Mouse (Mus musculus) liver (tissue): ENCODE measurements around the gene Scrg1.

Experiments used
- DNase-seq: peaks from one replicate; pipeline ENCODE4 v3.0.0-alpha.2; 2020; ENCODE audit warnings: mixed read lengths

Scrg1 gene

DNA sequence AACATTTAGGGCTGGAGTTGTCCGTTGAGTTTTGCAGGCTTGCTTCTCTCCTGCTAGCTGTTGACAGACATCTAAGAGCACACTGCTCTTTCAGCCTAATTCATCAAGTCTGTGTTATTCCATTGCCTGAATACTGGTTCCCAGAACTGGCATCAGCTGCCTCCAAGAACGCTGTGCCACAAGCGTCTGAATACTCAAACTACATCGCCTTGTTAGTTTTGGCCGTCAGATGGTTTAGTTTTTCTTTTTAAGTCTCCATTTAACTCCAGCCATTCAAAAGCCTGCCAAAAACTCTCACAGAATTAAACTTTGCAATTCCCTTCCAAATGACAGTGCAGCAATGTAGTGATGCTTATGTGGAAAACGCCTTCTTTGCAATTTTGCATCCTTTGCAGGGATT lies 1.4 kb downstream of the Scrg1 start:
- DNase-seq: no peak

DNA sequence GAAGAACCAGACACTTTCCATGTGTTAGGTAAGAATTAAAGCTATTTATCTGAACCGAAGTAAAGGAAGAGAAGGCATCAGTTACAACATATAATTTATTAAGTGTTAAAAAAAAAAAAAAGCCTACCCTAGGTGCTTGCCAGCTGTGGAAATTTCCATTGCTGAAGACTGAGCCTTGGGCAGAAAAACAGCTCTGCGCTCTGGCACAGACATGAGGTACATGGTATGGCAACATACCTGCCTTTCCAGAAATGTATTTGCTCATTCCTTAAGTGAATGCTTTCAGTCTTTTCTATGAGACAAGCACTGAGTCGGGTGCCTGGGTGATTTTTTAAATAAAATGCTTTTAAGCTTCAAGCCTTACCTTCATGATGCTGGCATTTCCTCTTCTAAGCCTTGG lies 2.2 kb downstream of the Scrg1 start:
- DNase-seq: no peak

DNA sequence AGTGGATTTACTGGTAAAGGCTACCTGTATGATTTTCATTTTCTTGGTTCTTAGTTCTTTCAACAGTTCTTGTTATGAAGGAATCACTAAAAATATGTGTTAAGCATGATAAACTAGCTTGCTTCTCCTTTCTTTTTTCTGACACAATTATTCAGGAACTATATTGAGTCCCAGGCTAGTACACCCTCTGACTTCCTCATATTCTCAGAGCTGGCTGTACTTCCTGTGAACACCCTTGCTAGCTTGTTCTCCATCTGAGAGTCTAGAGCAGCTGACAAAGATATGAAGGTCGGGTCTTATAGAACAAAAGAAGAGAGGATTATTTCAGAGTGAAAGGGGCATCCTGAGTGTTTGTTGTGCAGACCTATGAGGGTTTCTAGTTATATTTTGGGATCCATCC lies 7.1 kb downstream of the Scrg1 start:
- no peak for DNase-seq

DNA sequence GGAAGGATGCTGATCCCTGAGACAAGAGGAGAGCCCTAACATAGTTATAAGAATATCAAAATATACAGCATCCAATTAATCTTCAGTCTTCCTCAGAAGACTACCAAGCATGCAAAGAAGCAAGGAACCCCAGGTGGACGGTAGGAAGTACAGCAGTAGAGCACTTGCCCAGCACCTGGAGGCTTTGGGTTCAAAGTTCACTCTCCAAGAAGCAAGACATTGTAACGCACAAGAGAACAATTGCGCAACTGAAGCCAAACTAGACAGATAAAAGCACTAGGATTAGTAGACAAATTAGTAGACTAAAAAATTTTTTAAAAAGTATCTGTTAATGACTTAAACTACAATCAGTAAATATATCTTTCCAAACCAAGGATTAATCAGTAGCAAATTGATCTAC lies 8.0 kb downstream of the Scrg1 start:
- no peak for DNase-seq

DNA sequence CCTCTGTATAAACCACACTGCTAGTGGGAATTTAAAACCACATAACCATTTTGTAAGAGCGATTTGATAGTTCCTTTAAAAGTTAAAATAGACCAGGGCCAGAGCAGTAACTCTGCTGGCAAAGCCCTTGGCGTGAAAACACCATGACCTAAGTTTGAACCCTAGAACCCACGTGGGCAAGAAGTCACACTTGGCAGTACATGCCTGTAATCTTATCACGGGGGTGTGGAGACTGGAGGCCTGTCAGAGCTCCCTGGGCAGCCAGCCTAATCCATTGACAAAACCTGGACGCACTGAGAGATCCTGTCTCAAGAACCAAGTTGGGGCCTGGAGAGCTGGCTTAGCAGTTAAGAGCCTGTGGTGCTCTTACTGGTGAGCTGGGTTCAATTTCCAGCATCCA lies 12.9 kb downstream of the Scrg1 start:
- no peak for DNase-seq

DNA sequence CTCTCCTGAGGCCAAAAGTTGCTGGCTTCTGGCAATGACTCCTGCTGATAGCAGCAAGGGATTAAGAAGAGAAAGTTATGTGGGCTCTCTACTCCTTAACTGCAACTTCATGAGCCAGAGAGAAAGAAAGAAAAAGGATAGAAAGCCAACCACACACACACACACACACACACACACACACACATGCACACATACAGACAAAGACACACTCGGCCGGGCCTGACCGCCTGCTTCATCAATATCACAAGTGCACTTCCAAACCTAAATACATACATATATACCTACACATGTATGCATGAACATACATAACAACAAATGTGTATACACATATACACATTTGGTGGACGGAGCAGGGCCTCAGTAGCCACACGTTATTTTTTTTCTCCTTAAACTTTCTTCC lies 15.1 kb downstream of the Scrg1 start:
- no peak for DNase-seq

DNA sequence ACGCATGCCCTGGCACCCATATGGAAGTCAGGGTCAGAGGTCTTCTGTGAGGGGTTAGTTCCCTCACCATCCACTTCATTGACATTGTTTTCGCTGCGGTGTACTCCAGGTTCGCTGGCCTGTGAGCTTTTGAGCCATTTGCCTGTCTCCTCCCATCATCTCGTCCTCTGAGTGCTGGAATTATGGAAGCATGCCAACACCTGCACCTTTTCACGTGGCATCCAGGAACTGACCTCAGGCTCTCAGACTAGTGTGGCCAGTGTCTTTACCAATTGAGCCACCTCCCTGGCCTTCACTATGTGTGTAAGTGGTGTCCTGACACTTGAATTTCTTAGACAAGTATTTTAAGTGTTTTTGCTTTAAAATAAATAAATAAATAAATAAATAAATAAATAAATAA lies 18.0 kb downstream of the Scrg1 start:
- no peak for DNase-seq

DNA sequence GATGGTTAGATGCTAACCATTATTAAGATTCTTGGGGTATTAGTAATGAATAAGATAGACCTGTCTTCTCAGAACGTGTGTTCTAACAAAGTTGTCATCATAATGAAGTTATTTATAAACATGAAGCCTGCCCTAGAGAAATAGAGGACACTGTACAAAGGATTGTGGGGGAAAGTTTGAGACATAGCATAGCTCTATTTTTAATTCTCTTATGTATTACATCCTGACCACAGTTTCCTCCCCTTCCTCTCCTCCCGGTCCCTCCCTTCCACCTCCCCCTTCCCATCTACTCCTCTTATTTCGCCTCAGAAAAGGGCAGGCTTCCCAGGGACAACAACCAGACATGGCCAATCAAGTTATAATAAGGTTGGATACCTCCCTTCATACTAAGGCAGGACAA lies 22.7 kb downstream of the Scrg1 start:
- no peak for DNase-seq

DNA sequence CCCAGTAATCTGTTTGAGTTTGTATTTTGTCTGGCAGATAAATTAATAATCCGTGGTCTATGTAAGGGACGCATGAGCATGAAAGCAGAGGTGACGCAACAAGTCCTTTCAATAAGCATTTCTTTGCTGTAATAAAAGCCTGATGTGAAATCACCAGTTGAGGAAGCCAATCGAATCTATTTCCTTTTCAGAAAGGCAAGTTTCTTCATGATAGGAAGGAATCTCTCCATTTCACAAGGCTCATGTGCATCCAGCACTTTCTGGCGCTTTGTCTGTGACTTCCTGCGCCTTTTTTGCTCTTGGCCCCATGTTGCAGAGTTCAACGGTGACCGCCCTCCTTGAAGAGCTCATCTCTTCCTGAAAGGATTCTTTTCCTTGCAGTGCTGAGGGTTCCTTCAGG lies 24.0 kb downstream of the Scrg1 start:
- DNase-seq: no peak

DNA sequence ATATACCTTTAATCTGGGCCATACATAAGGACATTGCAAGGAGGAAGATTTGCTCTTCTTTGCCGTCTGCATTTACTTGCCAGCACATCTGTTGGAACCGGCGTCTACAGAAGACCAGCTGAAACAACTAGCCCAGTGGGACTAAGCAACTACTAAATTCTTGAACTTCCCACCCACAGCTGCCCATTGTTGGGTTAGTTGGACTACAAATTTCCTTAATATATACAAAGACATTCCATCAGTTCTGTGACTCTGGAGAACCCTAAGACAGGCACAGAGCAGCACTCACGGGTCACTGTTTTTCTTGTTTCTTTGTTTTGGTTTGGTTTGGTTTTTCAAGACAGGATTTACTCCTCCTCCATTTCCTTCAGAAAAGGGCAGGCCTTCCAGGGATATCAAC lies 24.9 kb downstream of the Scrg1 start:
- DNase-seq: no peak

DNA sequence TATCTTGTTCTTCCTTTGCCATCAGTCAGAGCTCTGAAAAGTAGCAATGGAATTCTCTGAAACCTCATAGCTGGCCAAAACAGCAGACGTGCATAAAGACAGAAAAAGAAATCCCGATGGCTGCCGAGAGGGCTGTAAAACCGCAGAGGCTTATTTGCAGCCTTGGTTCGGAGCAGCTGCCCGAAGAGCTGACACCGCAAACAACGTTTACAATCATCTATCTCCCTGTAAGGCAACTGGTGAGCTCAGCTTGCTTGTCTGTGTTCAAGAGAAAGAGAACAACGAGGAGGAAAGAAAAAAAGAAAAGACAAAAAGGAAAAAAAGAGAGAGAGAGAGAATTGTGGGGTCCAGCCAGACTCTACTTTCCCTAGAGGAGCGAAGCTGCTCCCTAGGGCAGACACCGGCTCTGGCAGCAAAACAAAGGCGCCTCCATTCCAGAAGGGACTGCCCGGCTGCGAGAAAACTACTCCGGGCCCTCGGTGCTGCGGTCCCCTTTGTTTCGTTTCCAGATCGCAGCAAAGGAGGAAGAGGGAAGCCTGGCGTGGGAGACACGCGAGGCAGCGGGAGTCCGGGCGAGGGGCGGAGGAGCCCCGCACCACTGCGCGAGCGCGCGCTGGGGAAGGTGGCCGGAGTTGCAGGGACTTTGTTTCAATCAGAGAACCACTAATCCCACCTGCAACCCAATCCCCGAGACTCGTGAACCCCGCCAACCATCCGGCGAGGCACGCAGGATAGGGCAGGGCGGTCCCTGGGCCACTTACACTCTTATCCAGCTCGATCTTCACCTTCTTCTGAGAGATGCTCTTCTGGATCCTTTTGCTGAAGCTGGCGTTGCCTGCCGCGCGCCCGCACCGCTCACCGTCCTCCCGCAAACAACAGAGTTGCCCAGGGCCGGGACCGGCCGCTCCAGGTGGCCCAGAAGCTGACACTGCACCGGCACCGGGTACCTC lies 31.0 kb downstream of the Scrg1 start:
- peak; percentile 63 for DNase-seq

DNA sequence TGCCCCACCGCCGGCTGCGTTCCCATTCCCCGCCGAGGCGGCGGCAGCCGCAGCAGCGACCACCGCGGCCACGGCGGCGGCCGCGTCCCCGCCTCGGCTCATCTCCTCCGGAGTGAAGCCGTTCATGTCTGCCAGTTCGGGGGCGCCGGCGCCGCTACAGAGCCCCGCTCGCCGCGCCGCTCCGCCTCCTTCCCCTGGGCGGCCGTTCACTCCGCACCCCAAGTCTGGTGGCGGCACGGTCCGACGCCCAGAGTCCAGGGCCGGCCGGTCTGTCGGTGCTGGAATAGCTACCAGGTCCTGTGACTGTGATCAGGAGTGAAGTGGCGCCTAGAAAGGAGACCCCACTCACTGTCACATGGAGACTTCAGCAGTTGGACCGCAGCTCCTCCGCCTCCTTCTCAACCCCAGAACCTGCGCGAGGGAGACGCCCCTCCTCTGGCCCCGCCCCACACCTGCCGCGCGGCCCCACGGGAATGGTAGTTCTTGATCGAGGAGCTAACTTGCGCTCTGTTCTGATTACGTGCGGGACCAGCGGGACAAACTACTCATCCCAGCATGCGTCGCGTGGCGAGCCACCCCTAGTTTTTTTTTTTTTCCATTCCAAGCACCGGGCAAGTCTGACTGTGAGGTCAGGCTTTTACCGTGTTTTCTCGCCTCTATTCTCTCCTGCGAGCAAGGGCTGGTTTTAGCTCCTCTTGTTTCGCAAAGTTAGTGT lies 31.9 kb downstream of the Scrg1 start, which contains the start of gene Sap30:
Gene Sap30 (minus strand): TSS at position 420 of the 715 bp plus-strand sequence.
- peak; percentile 98 for DNase-seq

DNA sequence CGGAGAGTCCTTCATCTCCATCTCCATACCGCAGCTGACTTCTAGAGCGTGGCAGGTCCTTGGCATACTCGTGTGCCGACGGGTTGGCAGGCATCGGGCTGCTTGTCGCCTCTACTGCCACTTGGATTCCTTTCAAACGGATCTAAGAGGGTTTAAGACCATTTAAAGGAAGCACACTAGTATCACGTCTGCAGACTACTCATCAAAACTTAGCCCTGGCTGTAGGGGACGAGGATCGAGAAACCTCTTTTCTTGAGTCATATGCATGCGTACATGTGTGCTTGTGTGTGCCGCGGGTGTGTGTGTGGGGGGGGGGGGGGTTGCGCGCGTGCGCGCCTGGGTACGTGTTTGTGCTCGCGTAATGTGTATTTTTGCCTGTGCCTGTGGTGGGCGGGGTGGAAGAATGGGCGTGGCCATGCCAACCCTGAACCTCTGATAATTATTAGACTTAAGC lies 32.6 kb downstream of the Scrg1 start:
- DNase-seq: peak; percentile 93

DNA sequence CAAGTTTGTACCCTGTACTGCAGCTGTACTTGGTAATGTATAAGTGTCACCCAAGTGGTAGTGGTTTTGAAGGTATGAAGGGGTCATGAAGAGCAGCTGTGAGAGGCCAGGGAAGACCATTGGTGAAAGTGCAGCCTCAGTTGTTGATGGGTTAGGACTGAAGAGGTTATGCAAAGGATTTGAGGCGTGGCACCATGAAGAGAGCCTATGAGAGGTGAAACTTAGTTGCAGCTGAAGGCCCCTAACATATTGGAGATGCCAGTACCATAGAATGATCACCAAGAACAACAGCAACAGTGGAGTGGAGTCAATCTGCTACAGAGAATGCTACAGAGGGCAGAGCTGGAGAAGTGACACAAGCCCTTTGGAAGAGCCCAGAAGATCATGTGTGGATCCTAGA lies 33.6 kb downstream of the Scrg1 start:
- DNase-seq: no peak

DNA sequence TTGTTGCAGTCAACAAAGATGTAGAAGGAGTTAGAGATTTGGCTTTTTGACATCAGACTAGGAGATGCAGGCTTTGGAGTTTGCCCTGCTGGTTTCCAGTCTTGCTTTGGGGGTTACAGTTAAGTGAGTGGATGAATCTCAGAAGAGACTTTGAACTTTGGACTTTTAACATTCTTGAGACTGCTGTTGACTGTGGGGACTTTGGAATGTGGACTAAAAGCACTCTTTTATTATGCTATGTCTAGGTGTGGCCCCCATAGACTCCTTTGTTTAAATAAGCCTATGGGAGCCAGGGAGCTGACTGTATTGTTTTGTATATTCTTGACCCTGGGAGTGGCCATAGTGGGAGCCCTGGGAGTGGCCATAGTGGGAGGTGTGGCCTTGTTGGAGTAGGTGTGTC lies 34.2 kb downstream of the Scrg1 start:
- no peak for DNase-seq

DNA sequence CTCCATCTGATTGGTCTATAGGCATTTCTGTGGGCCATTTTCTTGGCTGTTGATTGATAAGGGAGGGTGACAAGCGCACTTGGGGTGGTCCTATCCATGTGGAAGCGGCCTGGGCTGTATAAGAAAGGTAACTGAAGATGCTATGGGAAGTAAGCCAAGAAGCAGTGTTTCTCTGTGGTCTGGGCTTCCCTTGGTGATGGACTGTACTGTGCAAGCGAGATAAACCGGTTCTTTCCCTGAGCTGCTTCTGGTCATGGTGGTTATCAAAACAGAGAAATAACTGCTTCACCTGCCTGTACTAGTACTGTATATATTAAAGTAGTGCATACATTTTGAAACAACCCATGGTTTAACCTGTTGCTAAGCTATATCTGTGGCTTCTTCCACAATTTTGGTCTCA lies 36.1 kb downstream of the Scrg1 start:
- no peak for DNase-seq

DNA sequence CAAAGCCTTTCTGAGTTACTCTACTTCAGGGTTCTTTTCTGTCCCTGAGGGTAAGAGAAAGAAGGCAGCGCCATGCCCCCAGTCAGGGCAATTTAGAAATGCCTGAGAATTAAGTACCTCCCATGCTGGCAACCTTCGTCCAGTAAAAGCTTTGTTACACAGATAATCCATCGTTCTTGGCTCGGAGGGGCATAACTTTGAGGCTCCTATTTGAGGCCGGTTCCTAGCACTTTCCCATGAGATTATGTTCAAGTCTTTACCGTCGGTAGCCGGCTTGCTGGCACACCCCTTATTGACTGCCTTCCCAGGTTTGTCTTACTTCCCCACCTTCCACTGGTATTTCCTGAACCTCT lies 42.7 kb downstream of the Scrg1 start:
- no peak for DNase-seq

DNA sequence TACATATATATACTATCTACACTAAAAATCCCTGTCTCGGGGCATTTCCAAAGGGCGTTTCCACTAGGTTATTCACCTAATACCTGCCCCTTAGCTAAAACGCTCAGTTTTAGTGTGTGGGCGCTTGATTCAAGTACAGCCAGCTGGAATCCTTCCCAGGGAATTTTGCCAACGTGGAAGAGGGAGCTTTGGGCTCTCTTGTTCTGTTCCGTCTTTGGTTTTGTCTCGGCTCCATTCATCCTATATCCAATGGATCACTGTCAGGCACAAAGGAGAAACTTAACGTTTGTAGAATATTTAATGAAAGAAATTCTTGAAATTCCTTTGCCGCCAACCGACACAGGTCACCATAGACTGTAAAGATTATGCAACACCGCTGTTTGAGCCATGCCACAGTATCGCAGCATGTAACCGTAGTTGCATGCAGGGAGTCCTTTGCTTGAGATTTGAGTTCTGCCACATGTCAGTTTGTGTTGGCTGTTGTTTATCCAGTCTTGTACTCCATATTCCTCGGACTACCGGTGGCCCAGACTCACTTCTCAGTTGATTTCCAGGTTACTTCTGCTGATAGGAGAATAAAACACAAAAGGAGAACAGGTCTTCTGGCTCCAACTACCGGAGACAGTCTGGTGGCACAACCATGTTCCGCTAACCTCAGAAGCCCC lies 43.3 kb downstream of the Scrg1 start:
- no peak for DNase-seq

DNA sequence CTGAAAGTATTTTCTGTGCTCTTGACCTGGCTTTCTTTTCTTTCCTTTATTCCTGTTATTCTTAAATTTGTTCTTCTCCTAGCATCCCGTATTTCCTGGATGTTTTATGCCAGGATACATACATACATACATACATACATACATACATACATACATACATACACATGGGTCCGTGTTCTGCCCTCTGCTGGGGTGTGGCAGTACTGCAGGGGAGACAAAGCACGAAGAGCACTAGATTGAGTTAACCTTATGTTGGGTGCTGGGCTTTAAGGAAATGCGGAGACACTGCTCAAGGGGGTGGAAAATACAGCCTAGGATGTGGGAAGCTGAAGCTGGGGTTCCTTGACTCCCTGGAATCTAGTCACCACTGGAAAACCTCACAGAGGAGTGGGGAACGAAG lies 47.9 kb downstream of the Scrg1 start:
- DNase-seq: peak; percentile 84

DNA sequence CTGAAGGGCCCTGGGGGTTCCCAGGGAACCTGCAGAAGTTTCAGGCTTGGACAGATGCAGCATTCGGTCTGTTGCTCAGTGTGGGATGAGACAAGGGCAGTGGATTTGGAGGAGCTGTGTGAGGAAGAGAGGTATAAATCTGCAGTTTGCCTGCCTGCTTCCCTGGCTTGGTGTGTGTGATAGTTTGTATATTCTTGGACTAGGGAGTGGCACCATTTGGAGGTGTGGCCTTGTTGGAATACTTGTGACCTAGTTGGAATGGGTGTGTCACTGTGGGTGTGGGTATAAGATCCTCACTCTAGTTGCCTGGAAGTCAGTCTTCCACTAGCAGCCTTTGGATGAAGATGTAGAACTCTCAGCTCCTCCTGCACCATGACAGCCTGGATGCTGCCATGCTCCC lies 49.8 kb downstream of the Scrg1 start:
- DNase-seq: peak; percentile 38

DNA sequence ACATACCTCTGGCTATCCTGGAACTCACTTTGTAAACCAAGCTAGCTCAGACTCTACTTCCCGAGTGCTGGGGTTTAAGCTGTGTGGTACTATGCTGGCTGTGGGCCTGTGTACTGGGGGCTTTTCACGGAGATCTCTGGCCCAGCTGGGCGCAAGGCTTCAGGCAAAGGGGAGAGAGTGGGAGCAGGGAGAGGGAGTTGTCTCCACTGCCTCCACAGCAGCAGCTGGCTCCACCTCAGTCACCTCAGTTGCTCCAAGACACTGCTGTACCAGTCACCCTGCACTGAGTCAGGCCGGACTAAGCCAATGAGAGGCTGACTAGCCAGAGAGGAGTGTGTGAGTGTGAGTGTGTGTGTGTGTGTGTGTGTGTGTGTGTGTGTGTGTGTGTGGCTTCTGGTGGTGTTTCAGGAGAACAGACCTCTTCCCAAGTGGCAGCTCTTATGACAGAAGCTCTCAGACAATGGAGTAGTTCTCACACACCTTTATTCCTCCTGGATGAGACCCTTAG lies 51.9 kb downstream of the Scrg1 start:
- DNase-seq: no peak

DNA sequence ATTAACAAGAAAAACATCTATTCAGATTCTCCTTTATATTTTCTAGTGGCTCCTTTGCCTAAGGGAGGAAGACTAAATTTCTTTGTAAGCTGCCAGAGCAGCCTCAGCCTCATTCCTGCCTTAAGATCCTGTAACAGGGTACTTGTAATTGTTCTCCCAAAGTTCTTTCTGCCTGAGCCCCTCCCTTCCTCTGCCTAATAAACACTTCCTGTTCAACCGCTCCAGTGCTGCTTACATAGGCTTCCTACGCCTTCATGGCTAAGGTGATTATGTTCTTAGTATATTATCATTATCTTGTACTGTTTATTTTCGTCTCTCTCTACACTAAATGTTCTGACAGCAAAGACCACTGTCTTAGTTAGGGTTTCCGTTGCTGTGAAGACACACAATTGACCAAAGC lies 52.9 kb downstream of the Scrg1 start:
- no peak for DNase-seq

DNA sequence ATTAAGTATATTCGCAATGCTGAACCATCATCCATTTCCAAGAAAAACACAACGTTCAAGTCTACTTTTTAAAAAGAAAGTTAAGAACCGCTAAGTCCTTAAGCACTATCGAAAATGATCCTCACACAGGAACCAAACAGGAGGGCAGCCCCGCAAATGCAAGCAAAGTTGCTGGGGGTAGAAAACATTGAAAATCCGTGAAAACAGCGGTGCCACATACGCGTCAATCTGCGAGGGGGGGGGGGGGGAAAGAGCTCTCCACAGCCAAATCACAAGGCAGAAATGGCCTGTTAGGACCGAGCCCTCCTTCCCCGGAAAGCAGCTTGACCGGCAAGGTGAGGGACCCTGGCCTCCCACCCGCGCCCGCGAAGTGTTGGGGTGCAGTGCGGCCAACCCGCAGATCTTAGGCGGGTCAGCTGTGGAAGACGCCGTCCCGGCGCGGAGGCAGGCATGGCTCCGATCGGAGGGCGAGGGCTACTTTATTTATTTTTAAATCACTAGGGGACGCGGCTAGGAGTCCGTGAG lies 55.1 kb downstream of the Scrg1 start:
- DNase-seq: peak; percentile 57
